ENCODE assay signal across 16 mouse cellular contexts in genomic region chr10:94445192-94445591, GRCm38 (mm10).
"Had no signal": no experiment of that assay in that cellular context is flagged by ENCODE, and none has a peak within 500 bp of the region (broad histone marks: within the 10 kb centered on the region; RNA-seq: fewer than 3 reads in every experiment).

No protein-coding gene starts in this region.

- H3K27me3 ChIP-seq: lung, embryonic 15.5 days; midbrain, embryonic 13.5 days; midbrain, embryonic 15.5 days; neural tube, embryonic 12.5 days had no signal

- DNase-seq: liver, postnatal 0 days; lung, adult 2 months; lung, postnatal 14 days; lung, postnatal 36 days; right cerebral cortex, postnatal 14 days; thymus, adult 18-20 months; thymus, postnatal 14 days; thymus, postnatal 4 days had no signal

- H3K9me3 ChIP-seq: lung, embryonic 15.5 days; megakaryocyte, embryonic 14.5 days; midbrain, embryonic 13.5 days; midbrain, embryonic 15.5 days; neural tube, embryonic 12.5 days had no signal

- H3K4me3 ChIP-seq: lung, embryonic 15.5 days; megakaryocyte, embryonic 14.5 days; midbrain, embryonic 13.5 days; midbrain, embryonic 15.5 days; neural tube, embryonic 12.5 days had no signal

- H3K27ac ChIP-seq: lung, embryonic 15.5 days; macrophage; midbrain, embryonic 13.5 days; midbrain, embryonic 15.5 days; neural tube, embryonic 12.5 days had no signal

- H3K4me1 ChIP-seq: megakaryocyte, embryonic 14.5 days; neural tube, embryonic 12.5 days had no signal

- H3K36me3 ChIP-seq: lung, embryonic 15.5 days; midbrain, embryonic 13.5 days; midbrain, embryonic 15.5 days; neural tube, embryonic 12.5 days had no signal

- ATAC-seq: liver, postnatal 0 days; lung, postnatal 0 days; midbrain, embryonic 13.5 days; midbrain, embryonic 15.5 days had no signal

- H3K4me2 ChIP-seq: lung, embryonic 15.5 days; midbrain, embryonic 11.5 days; midbrain, embryonic 13.5 days; midbrain, embryonic 15.5 days; neural tube, embryonic 12.5 days had no signal

- H3K9ac ChIP-seq: liver, postnatal 0 days; lung, embryonic 15.5 days; midbrain, embryonic 13.5 days; midbrain, embryonic 15.5 days; neural tube, embryonic 12.5 days had no signal
